Mouse (Mus musculus) heart, postnatal 14 days (tissue): ENCODE results near the gene Gpr150. TPM values are rescaled to one million over a fixed set of nuclear protein-coding genes. Genes with fewer than 3 reads are reported as not detected.

Experiments
- DNase-seq, 2 experiments: peaks; one replicate each; pipeline ENCODE4 v3.0.0; 2021 to 2022
- intact Hi-C: fragments of 180-260 bp; cut with DNase I; formaldehyde crosslinking; loops from one replicate; pipeline ENCODE4 v1.15.1; 2025
- total RNA-seq, 2 experiments: library from RNA; stranded (reverse); gene quantifications; 2 replicates each; pipeline ENCODE4 v1.2.3; 2021

Gpr150 gene
- total RNA-seq, 2 experiments from 2014 or later = not detected

GRCm38 (mm10) chr13:76017974-76018843 is 38.6 kb downstream of the Gpr150 start, which contains the start of gene Rfesd:
Gene Rfesd, minus strand, starts transcription at chr13:76018719.
- intact Hi-C loops = loop anchor here (5.0 kb wide), 3 partner anchors 76 to 311 kb away; partner anchors contain the start of genes Arsk, Ell2, Rhobtb3 and Ttc37

GRCm38 (mm10) chr13:76017465-76017864 is 39.3 kb downstream of the Gpr150 start:
- DNase-seq = peak in 1 of 2 experiments; percentile 16

More at GRCm38 (mm10) chr13:76017974-76018843, 38.6 kb downstream of the Gpr150 start, which contains the start of gene Rfesd:
- peak; percentile 98 for DNase-seq

DNA sequence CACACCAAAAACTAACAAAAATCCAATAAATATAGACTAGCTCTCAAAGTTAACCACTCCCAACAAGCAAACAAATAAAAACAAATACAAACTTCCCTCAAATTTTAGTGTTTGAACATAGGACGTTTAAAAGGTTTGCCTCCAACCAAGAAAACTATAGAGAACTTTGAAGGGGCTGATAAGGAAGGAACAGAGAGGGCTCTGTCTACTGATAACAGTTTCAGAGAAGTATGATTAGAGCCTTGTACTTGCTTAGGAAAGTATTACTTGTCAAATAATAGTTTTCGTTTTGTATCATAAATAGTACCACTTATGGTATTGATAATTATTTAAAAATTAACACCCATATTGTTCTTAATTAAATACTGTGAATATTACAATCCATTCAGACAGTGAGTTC is 42.3 kb downstream of the Gpr150 start:
- intact Hi-C loops = no loop called here
- no peak for DNase-seq

More at GRCm38 (mm10) chr13:76017465-76017864, 39.3 kb downstream of the Gpr150 start:
- intact Hi-C loops = loop anchor here (5.0 kb wide), 3 partner anchors 75 to 310 kb away; partner anchors contain the start of genes Arsk, Ell2, Rhobtb3 and Ttc37

Other genes starting within 250 kb of the Gpr150 start
- gene Glrx, start 217.1 kb downstream of the Gpr150 start, total RNA-seq = 10 to 100 TPM; 54.1 to 55.2 TPM
- 10 to 100 TPM; 17.4 TPM for gene Rhobtb3, start 113.1 kb downstream of the Gpr150 start, total RNA-seq
- gene Spata9, start 89.8 kb downstream of the Gpr150 start, total RNA-seq = not detected
- 10 to 100 TPM; 10.3 to 10.7 TPM for gene Rfesd, start 38.3 kb downstream of the Gpr150 start, total RNA-seq
- gene Arsk, start 41.7 kb upstream of the Gpr150 start, total RNA-seq = 1 to 10 TPM; 4.4 to 5.2 TPM
- gene Ttc37, start 41.7 kb upstream of the Gpr150 start, total RNA-seq = 10 to 100 TPM; 12.7 to 15.4 TPM
- gene Fam81b, start 248.1 kb upstream of the Gpr150 start, total RNA-seq = not detected